Mouse (Mus musculus) neural tube, embryonic 11.5 days (tissue): ENCODE results near the gene Pck2. TPM values are rescaled to one million over a fixed set of nuclear protein-coding genes. Genes with fewer than 3 reads are reported as not detected.

Experiments used
- ATAC-seq: fragments of 200-750 bp; cut with Nextera tagmentation; 2 replicates; pipeline ENCODE4 v1.8.0; 2017; ENCODE audit warnings: moderate number of reproducible peaks, mild to moderate bottlenecking, moderate TSS enrichment, moderate library complexity; ENCODE audit not compliant: insufficient read depth, low FRiP score, low TSS enrichment
- DNase-seq: peaks from one replicate; pipeline ENCODE4 v3.0.0-alpha.2; 2015; ENCODE audit warnings: low spot score
- H3K27ac ChIP-seq: fragments of 300-500 bp; sonication (generic); 2 replicates; pipeline ENCODE4 v1.5.1; 2014; ENCODE audit warnings: low read depth, mild to moderate bottlenecking, low read length
- H3K27me3 ChIP-seq: fragments of 300-500 bp; sonication (generic); 2 replicates; pipeline ENCODE4 v1.6.1; 2014; ENCODE audit warnings: mild to moderate bottlenecking, low read length, mixed read lengths; ENCODE audit not compliant: control insufficient read depth, insufficient read depth
- H3K36me3 ChIP-seq: fragments of 300-500 bp; sonication (generic); 2 replicates; pipeline ENCODE4 v1.6.1; 2014; ENCODE audit warnings: mild to moderate bottlenecking, low read length, moderate library complexity, mixed read lengths; ENCODE audit not compliant: control insufficient read depth, insufficient read depth
- H3K4me1 ChIP-seq: fragments of 300-500 bp; sonication (generic); 2 replicates; pipeline ENCODE4 v1.6.1; 2014; ENCODE audit warnings: low read length, mixed read lengths; ENCODE audit not compliant: control insufficient read depth, insufficient read depth
- H3K4me2 ChIP-seq: fragments of 300-500 bp; sonication (generic); 2 replicates; pipeline ENCODE4 v1.6.1; 2014; ENCODE audit warnings: low read depth, mild to moderate bottlenecking, moderate library complexity
- H3K4me3 ChIP-seq: fragments of 300-500 bp; sonication (generic); 2 replicates; pipeline ENCODE4 v1.5.1; 2014; ENCODE audit warnings: low read depth, low read length
- H3K9ac ChIP-seq: fragments of 300-500 bp; sonication (generic); 2 replicates; pipeline ENCODE4 v1.6.1; 2014; ENCODE audit warnings: mild to moderate bottlenecking, low read length
- H3K9me3 ChIP-seq: fragments of 300-500 bp; sonication (generic); 2 replicates; pipeline ENCODE4 v1.6.1; 2016; ENCODE audit warnings: low read length; ENCODE audit not compliant: control insufficient read depth
- WGBS: fragments of 180-500 bp; shearing (Covaris S2); extraction: QIAGEN DNeasy Blood & Tissue Kit; methylation state at CpG from one replicate; pipeline ENCODE4 v1.1.7; 2014; 5-methylcytosine and 5-hydroxymethylcytosine counted together
- polyA plus RNA-seq: library from polyadenylated mRNA; unstranded; fragments of >200 nt; fragmentation: Nextera tagmentation; extraction: Ambion mirVana; gene quantifications from 2 replicates; pipeline ENCODE4 v1.2.1, GENCODE M21; 2014

The Pck2 gene
- polyA plus RNA-seq, 1 experiment from 2014 or later, result 14.5 TPM

DNA sequence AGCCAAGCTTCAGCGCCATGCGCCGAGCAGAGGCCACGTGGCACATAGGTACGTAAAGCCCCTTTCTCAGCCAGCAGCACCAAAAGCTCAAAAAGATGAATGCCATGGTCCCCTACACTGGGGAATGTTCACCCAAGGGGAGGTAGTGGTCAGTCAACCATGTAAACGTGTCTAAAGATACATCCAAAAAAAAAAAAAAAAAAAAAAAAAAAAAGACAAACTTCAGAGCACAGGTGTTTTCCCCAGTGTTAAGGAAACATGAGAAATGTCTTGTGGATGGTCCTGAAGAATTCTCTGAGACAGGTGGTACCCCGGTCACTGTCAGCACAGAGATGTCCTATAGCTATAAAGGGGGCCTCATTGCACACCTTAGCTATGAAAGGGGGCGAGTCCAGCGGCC lies 34.5 kb upstream of the Pck2 start:
- H3K4me1 ChIP-seq, result no peaks in the 10 kb centered on the region
- no peaks in the 10 kb centered on the region for H3K36me3 ChIP-seq
- H3K27me3 ChIP-seq, result no peaks in the 10 kb centered on the region
- no peak overlapping the region; the same call in 1 of the 2 replicates for H3K9ac ChIP-seq
- 88% methylated on average over 9 of the region's 9 CpGs for WGBS
- no peak overlapping the region for H3K4me3 ChIP-seq
- no peak overlapping the region for H3K4me2 ChIP-seq
- ATAC-seq, result no peak
- no peak for DNase-seq
- no peak overlapping the region for H3K27ac ChIP-seq
- no peaks in the 10 kb centered on the region for H3K9me3 ChIP-seq

GRCm38 (mm10) chr14:55507801-55508200 lies 32.3 kb upstream of the Pck2 start:
- DNase-seq (no peak), ATAC-seq (no peak)
- Histone ChIP-seq H3K36me3 (no peaks in the 10 kb centered on the region), H3K9me3 (no peaks in the 10 kb centered on the region), H3K4me1 (no peaks in the 10 kb centered on the region), H3K4me2 (no peak overlapping the region), H3K27ac (no peak overlapping the region), H3K4me3 (no peak overlapping the region), H3K9ac (no peak overlapping the region), H3K27me3 (no peaks in the 10 kb centered on the region)
- 53% methylated on average over 7 of the region's 7 CpGs for WGBS

DNA sequence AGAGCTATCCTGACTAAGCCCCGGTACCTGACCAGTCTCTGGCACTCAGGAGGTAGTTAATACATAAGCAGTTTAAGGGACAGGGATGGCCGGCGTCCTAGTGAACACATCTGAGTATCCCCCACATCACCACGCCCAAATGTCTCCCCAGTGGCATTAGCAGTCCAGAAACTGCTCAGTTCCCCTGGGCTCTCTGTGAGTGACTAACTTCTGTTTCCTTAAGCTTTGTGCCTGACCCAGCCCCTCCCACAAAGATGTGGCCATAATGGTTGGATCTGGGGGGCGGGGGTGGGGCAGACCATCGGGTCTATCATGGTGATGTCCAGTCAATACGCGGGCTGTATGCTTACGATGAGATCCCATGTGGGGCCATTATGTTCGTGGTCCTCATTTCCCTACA lies 30.5 kb upstream of the Pck2 start:
- Histone ChIP-seq H3K9me3 (no peaks in the 10 kb centered on the region), H3K9ac (no peak overlapping the region), H3K4me3 (no peak overlapping the region), H3K27me3 (no peaks in the 10 kb centered on the region), H3K36me3 (no peaks in the 10 kb centered on the region), H3K4me2 (no peak overlapping the region), H3K4me1 (no peaks in the 10 kb centered on the region), H3K27ac (no peak overlapping the region)
- no peak for ATAC-seq
- no peak for DNase-seq
- 83% methylated on average over 10 of the region's 10 CpGs for WGBS

GRCm38 (mm10) chr14:55510125-55510731 lies 29.8 kb upstream of the Pck2 start, which contains the start of gene Cpne6:
Gene Cpne6, plus strand, starts transcription at chr14:55510445.
- 73% methylated on average over 21 of the region's 22 CpGs for WGBS
- no peak for DNase-seq

GRCm38 (mm10) chr14:55511037-55511436 lies 29.0 kb upstream of the Pck2 start:
- Histone ChIP-seq H3K9ac (no peak overlapping the region), H3K36me3 (no peaks in the 10 kb centered on the region), H3K4me1 (no peaks in the 10 kb centered on the region), H3K9me3 (no peaks in the 10 kb centered on the region), H3K4me2 (no peak overlapping the region), H3K4me3 (no peak overlapping the region), H3K27ac (no peak overlapping the region), H3K27me3 (no peaks in the 10 kb centered on the region)
- no peak for DNase-seq
- no peak for ATAC-seq
- 73% methylated on average over 7 of the region's 7 CpGs for WGBS

More at GRCm38 (mm10) chr14:55510125-55510731, 29.8 kb upstream of the Pck2 start, which contains the start of gene Cpne6:
- Histone ChIP-seq H3K9ac (no peak within 1 kb of the TSS), H3K4me3 (no peak within 1 kb of the TSS), H3K27ac (no peak within 1 kb of the TSS), H3K36me3 (no peaks in the 10 kb centered on the region), H3K27me3 (no peaks in the 10 kb centered on the region), H3K4me1 (no peaks in the 10 kb centered on the region), H3K9me3 (no peaks in the 10 kb centered on the region), H3K4me2 (no peak within 1 kb of the TSS)
- no peak for ATAC-seq

GRCm38 (mm10) chr14:55513927-55514326 lies 26.1 kb upstream of the Pck2 start:
- Histone ChIP-seq H3K4me1 (peaks cover under 1% of the 10 kb centered on the region), H3K36me3 (no peaks in the 10 kb centered on the region), H3K27ac (no peak overlapping the region), H3K9ac (no peak overlapping the region), H3K4me3 (no peak overlapping the region), H3K9me3 (no peaks in the 10 kb centered on the region), H3K4me2 (no peak overlapping the region), H3K27me3 (no peaks in the 10 kb centered on the region)
- no peak for ATAC-seq
- DNase-seq, result no peak
- WGBS, result 75% methylated on average over 10 of the region's 10 CpGs

GRCm38 (mm10) chr14:55515846-55516245 lies 24.2 kb upstream of the Pck2 start:
- WGBS, result 90% methylated on average over 4 of the region's 4 CpGs
- no peak overlapping the region for H3K4me2 ChIP-seq
- no peaks in the 10 kb centered on the region for H3K36me3 ChIP-seq
- no peak overlapping the region for H3K9ac ChIP-seq
- H3K27me3 ChIP-seq, result no peaks in the 10 kb centered on the region
- H3K4me1 ChIP-seq, result peaks cover 15% of the 10 kb centered on the region
- ATAC-seq (no peak), DNase-seq (no peak)
- no peak overlapping the region for H3K4me3 ChIP-seq
- H3K27ac ChIP-seq, result no peak overlapping the region
- no peaks in the 10 kb centered on the region for H3K9me3 ChIP-seq

DNA sequence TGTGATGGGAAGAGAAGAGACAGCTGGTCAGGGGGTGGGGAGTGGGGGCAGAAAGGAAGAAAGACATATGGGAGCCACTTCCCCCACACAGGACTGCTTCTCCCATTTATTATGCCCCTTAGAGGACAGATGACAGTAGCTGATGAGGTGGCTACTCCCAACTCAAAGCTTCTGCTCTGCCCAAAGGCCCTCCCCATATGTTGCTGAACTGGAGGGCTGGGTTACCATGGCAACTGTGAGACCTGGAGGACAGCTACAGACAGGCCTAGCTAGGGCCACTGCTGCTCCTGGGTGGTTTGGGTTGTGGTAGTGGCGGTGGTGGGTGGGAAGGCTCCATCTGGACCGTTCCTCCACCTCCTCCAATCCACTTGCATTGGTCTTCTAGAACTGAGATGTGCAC lies 21.2 kb upstream of the Pck2 start:
- Histone ChIP-seq H3K27ac (0 out of 2 replicates have a peak overlapping the region, but pooled peaks have one; percentile 20), H3K4me3 (no peak overlapping the region), H3K4me2 (no peak overlapping the region), H3K27me3 (peaks cover 4% of the 10 kb centered on the region; the same call in 1 of the 2 replicates), H3K9me3 (no peaks in the 10 kb centered on the region), H3K36me3 (no peaks in the 10 kb centered on the region), H3K9ac (no peak overlapping the region), H3K4me1 (peaks cover 18% of the 10 kb centered on the region)
- peak; percentile 64 for DNase-seq
- peak; percentile 85 for ATAC-seq
- whole genome bisulfite sequencing, result 39% methylated on average over 2 of the region's 2 CpGs

DNA sequence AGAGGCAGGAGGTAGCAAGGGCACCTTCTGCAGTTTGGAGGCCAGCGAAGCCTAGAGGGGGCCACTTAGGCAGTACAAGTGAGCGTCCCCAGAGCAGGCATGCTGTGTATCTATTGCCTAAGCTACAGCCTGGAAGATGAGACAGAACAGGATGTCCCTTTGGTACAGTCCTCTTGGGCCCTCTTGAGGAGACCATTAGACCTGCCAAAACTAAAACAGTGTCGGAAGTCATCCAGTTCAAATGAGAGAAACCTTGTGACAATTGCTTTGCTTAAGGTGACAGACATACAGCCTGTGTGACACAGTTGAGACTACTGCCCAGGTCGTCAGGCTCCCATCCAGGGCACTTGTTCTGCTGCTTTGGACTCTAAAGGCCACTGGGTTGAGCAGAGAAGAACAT lies 20.5 kb upstream of the Pck2 start:
- Histone ChIP-seq H3K4me1 (peaks cover 18% of the 10 kb centered on the region), H3K27me3 (peaks cover 4% of the 10 kb centered on the region; the same call in 1 of the 2 replicates), H3K27ac (no peak overlapping the region), H3K9ac (no peak overlapping the region), H3K9me3 (no peaks in the 10 kb centered on the region), H3K36me3 (no peaks in the 10 kb centered on the region), H3K4me3 (no peak overlapping the region), H3K4me2 (no peak overlapping the region)
- DNase-seq (no peak), ATAC-seq (no peak)
- WGBS, result 54% methylated on average over 4 of the region's 4 CpGs
